Mouse (Mus musculus): ENCODE results near the gene Trim34b.
"Not testable (repeated sequence)": the region's sequence is repeated elsewhere in the genome, so short reads cannot be mapped to it uniquely, and the experiment has no call there.

DNA sequence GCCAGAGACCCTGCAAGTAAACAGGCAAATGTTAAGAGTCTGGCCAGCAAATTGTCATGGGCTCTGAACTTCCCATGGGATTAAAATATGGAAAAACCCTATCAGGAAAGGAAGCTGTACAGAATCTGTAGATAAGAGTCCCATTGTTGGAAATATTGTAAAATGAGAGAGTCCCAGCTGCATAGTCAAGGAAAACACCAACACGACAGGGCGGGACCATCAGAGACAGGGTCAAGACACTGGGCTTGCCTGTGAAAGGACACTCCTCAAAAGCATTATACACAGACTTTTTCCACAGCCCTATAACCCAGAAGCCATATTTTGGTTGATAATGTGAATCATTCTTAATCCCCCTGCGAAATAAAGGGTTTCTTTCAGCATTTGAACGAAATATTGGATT lies 11.5 kb downstream of the Trim34b start:
- not testable (repeated sequence) for TF ChIP-seq MYOG (IDR thresholded peaks at IDR 0.05; ENCODE audit: control insufficient read depth in 1 of 3, insufficient read depth in 1 of 3, insufficient read length in 2 of 3, low read depth in 2 of 3); TCF12 (IDR thresholded peaks at IDR 0.05; ENCODE audit: insufficient read depth, poor library complexity, severe bottlenecking); E2F4 (IDR thresholded peaks at IDR 0.05; ENCODE audit: insufficient read depth); POLR2A (IDR thresholded peaks at IDR 0.05; ENCODE audit: insufficient read length, low read depth); MAX (IDR thresholded peaks at IDR 0.05; ENCODE audit: low read depth); MYOD1 (IDR thresholded peaks at IDR 0.05; ENCODE audit: control insufficient read depth in 1 of 3, insufficient read length in 2 of 3, low read depth in 2 of 3); USF1 (IDR thresholded peaks at IDR 0.05; ENCODE audit: low read depth)
